Mouse (Mus musculus) cerebellum, adult 2 months (tissue): ENCODE measurements around the gene Ifi47.

Experiments
- CTCF ChIP-seq: fragments of 200-500 bp; IDR thresholded peaks from 2 replicates; pipeline ENCODE4 v1.5.1; 2011; ENCODE audit warnings: low read depth, mild to moderate bottlenecking, control low read depth, low read length, moderate library complexity, borderline replicate concordance; ENCODE audit not compliant: insufficient read depth
- POLR2A ChIP-seq: fragments of 200-500 bp; IDR thresholded peaks from 2 replicates; pipeline ENCODE4 v1.6.1; 2011; ENCODE audit warnings: low read length, control low read depth, borderline replicate concordance; ENCODE audit not compliant: insufficient read depth

DNA sequence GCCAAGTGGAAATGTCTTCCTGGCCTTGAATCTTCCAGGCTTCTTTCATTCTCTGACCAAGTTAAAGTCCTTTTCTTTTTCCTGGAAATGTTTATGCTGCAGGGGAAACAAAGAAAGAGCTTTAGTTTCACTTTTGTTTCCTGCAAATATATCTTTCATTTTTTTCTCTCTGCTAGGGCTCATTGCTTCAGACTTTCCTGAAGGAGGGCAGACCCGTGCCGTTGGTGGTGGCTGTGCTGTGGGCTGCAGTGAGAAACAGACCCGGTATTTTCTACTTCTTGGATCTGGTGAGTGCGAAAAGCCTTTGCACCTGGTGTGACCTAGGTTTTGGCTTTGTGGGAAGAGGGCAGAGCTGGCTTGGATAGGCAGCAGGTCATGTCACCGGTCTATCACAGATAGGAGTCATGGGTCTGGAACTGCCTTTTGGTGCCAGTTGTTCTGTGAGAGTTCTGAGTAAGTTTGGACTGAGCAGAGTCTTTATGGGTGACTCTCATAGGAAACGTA is 10.5 kb downstream of the Ifi47 start:
- TF ChIP-seq CTCF, result no peak
- TF ChIP-seq POLR2A, result no peak
